Comparison of ENCODE assay signal across 12 mouse cellular contexts in the genomic region with DNA sequence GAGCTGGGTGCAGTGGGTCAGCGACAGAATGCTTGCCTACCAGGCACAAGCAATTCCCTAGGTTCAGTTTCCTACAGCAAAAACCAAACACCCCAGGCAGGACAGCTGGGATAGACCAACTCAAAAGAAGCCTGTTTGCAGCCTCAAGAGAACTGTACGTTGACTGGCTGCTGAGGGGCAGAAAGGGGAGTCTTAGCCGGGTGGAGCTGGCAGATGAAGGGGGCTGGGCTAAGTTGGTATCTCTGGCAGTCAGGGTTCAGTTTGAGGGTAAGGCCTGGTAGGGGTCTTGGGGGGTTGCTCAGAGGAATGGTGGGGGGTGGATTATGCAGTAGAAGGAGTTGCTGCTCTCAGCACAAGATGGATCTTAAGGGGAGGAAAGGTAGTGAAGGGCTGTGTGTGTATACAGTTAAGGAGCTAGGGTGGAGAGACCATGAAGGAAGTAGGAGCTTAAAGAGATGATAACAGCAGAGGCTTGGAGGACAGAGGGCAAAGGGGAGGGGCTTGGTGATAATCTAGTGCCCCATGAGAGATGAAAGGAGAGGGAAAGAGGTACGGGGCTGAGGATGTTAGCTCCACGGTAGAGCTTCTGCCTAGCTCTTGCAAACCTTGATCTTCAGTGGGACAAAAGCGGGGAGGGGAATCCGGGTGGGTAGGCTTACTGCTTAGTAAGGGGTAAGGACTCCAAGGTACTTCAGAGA. TPM values are rescaled to one million over a fixed set of nuclear protein-coding genes. Genes with fewer than 3 reads are reported as not detected.
DNase-seq lines count a peak whose midpoint lies in the region; ATAC-seq and TF ChIP-seq lines count a peak whose summit lies in the region.
"Had no signal": no experiment of that assay in that cellular context is flagged by ENCODE, and none has a peak within 500 bp of the region (broad histone marks: within the 10 kb centered on the region; RNA-seq: fewer than 3 reads in every experiment).

No protein-coding gene starts in this region.

- H3K4me1 ChIP-seq in hindbrain, embryonic 13.5 days (replicated peaks), result peaks cover 47% of the 10 kb centered on the region
- peaks cover 14% of the 10 kb centered on the region for H3K4me1 ChIP-seq in hindbrain, embryonic 14.5 days (replicated peaks; ENCODE audit: control insufficient read depth, insufficient read depth, low read length)
- H3K4me1 ChIP-seq in thymus, adult 2 months (replicated peaks; ENCODE audit: control insufficient read depth, insufficient read depth, low read length), result peaks cover 37% of the 10 kb centered on the region
- H3K4me1 ChIP-seq in intestine, postnatal 0 days (replicated peaks; ENCODE audit: control insufficient read depth, insufficient read depth, low read length), result 0 out of 2 replicates have a peak, but pooled peaks cover 10% of the 10 kb centered on the region
- H3K4me1 ChIP-seq in midbrain, embryonic 14.5 days (ENCODE audit: control insufficient read depth, insufficient read depth, low read length), result peaks cover 17% of the 10 kb centered on the region

- 47% methylated on average over 7 of the region's 7 CpGs for WGBS in hindbrain, embryonic 13.5 days
- WGBS in hindbrain, embryonic 14.5 days, result 45% methylated on average over 7 of the region's 7 CpGs
- WGBS in thymus, adult 2 months, result 86% methylated on average over 7 of the region's 7 CpGs
- 28% methylated on average over 7 of the region's 7 CpGs for WGBS in intestine, postnatal 0 days
- 50% methylated on average over 7 of the region's 7 CpGs for WGBS in midbrain, embryonic 14.5 days

- no peak for TF ChIP-seq POLR2A in thymus, adult 2 months (IDR thresholded peaks at IDR 0.05; ENCODE audit: control insufficient read depth, extremely low read depth, insufficient read depth, low read length, poor library complexity)

- no peaks in the 10 kb centered on the region for H3K9me3 ChIP-seq in hindbrain, embryonic 13.5 days
- no peaks in the 10 kb centered on the region for H3K9me3 ChIP-seq in hindbrain, embryonic 14.5 days (ENCODE audit: control insufficient read depth, low read length)
- no peaks in the 10 kb centered on the region for H3K9me3 ChIP-seq in intestine, postnatal 0 days (ENCODE audit: control insufficient read depth)
- no peaks in the 10 kb centered on the region for H3K9me3 ChIP-seq in midbrain, embryonic 14.5 days (ENCODE audit: control insufficient read depth, low read length)

- H3K4me2 ChIP-seq in hindbrain, embryonic 13.5 days, result no peak overlapping the region
- no peak overlapping the region for H3K4me2 ChIP-seq in hindbrain, embryonic 14.5 days (replicated peaks)
- H3K4me2 ChIP-seq in intestine, postnatal 0 days (replicated peaks; ENCODE audit: low read depth), result peak overlapping the region; percentile 28
- H3K4me2 ChIP-seq in midbrain, embryonic 14.5 days (ENCODE audit: low read length), result no peak overlapping the region
- H3K4me2 ChIP-seq: lung, embryonic 14.5 days had no signal

- no peak for DNase-seq in hindbrain, embryonic 14.5 days (ENCODE audit: low spot score)
- no peak for DNase-seq in thymus, adult 2 months
- no peak for DNase-seq in thymus, postnatal 4 days
- DNase-seq in left cerebral cortex, postnatal 10 days (ENCODE audit: extremely low spot score in 1 of 2, low spot score in 2 of 2), result no peak
- no peak for DNase-seq in T-cell, adult 2 months (ENCODE audit: low spot score)
- DNase-seq in midbrain, embryonic 14.5 days, result no peak
- DNase-seq: adrenal gland, postnatal 14 days; cerebellum, adult 2 months; kidney, adult 11 months; lung, embryonic 14.5 days had no signal

- TF ChIP-seq CTCF in thymus, adult 2 months (IDR thresholded peaks at IDR 0.05; ENCODE audit: borderline replicate concordance, control insufficient read depth, extremely low read depth, insufficient read depth, low read length, poor library complexity), result no peak
- no peak for TF ChIP-seq CTCF in intestine, postnatal 0 days (IDR thresholded peaks at IDR 0.05; ENCODE audit: low read depth)

- H3K9ac ChIP-seq in hindbrain, embryonic 13.5 days, result no peak overlapping the region
- no peak overlapping the region for H3K9ac ChIP-seq in hindbrain, embryonic 14.5 days
- H3K9ac ChIP-seq in intestine, postnatal 0 days (ENCODE audit: low read depth, low read length), result no peak overlapping the region
- no peak overlapping the region for H3K9ac ChIP-seq in midbrain, embryonic 14.5 days (replicated peaks; ENCODE audit: low read length)
- H3K9ac ChIP-seq: lung, embryonic 14.5 days had no signal

- peaks cover 18% of the 10 kb centered on the region for H3K36me3 ChIP-seq in hindbrain, embryonic 13.5 days
- H3K36me3 ChIP-seq in hindbrain, embryonic 14.5 days (replicated peaks; ENCODE audit: control insufficient read depth, insufficient read depth), result peaks cover 23% of the 10 kb centered on the region
- H3K36me3 ChIP-seq in thymus, adult 2 months (ENCODE audit: control insufficient read depth, insufficient read depth, low read length), result no peaks in the 10 kb centered on the region
- H3K36me3 ChIP-seq in intestine, postnatal 0 days (ENCODE audit: control insufficient read depth, insufficient read depth), result peaks cover 11% of the 10 kb centered on the region; the same call in 1 of the 2 replicates
- H3K36me3 ChIP-seq in midbrain, embryonic 14.5 days (ENCODE audit: control insufficient read depth, insufficient read depth, low read length), result peaks cover 16% of the 10 kb centered on the region

- H3K27ac ChIP-seq in hindbrain, embryonic 13.5 days, result peak overlapping the region; percentile 1; the same call in 1 of the 2 replicates
- H3K27ac ChIP-seq in hindbrain, embryonic 14.5 days, result no peak overlapping the region
- peak overlapping the region; percentile 70 for H3K27ac ChIP-seq in thymus, adult 2 months (ENCODE audit: control insufficient read depth, insufficient read depth, low read length)
- H3K27ac ChIP-seq in intestine, postnatal 0 days (ENCODE audit: low read depth, low read length), result peak overlapping the region; percentile 69
- no peak overlapping the region; the same call in 1 of the 2 replicates for H3K27ac ChIP-seq in midbrain, embryonic 14.5 days (replicated peaks; ENCODE audit: low read depth, low read length)

- intact Hi-C loops in left cerebral cortex, postnatal 10 days (cut with DNase I), result no loop called here

- no peak overlapping the region for H3K4me3 ChIP-seq in hindbrain, embryonic 13.5 days
- H3K4me3 ChIP-seq in hindbrain, embryonic 14.5 days (replicated peaks; ENCODE audit: low read length), result no peak overlapping the region
- no peak overlapping the region for H3K4me3 ChIP-seq in thymus, adult 2 months (ENCODE audit: control insufficient read depth, insufficient read depth, low read length)
- H3K4me3 ChIP-seq in intestine, postnatal 0 days (ENCODE audit: low read depth, low read length), result no peak overlapping the region
- no peak overlapping the region for H3K4me3 ChIP-seq in midbrain, embryonic 14.5 days (replicated peaks; ENCODE audit: low read depth, low read length)

- H3K27me3 ChIP-seq in hindbrain, embryonic 13.5 days, result no peaks in the 10 kb centered on the region
- no peaks in the 10 kb centered on the region for H3K27me3 ChIP-seq in hindbrain, embryonic 14.5 days (ENCODE audit: control insufficient read depth, insufficient read depth, low read length)
- no peaks in the 10 kb centered on the region for H3K27me3 ChIP-seq in thymus, adult 2 months (ENCODE audit: control insufficient read depth, insufficient read depth, low read length)
- no peaks in the 10 kb centered on the region for H3K27me3 ChIP-seq in intestine, postnatal 0 days (replicated peaks; ENCODE audit: control insufficient read depth, insufficient read depth, low read length)
- no peaks in the 10 kb centered on the region for H3K27me3 ChIP-seq in midbrain, embryonic 14.5 days (ENCODE audit: control insufficient read depth, insufficient read depth, low read length)

- ATAC-seq in hindbrain, embryonic 13.5 days (ENCODE audit: low FRiP score), result no peak
- no peak for ATAC-seq in hindbrain, embryonic 14.5 days (ENCODE audit: low FRiP score)
- ATAC-seq in intestine, postnatal 0 days, result peak; percentile 75
- ATAC-seq in midbrain, embryonic 14.5 days (ENCODE audit: low FRiP score, low TSS enrichment), result no peak

RNA-seq across cellular contexts. Expression of a gene that starts 50.7 kb away (rescaled TPM):
- polyA plus RNA-seq in hindbrain, embryonic 13.5 days (2015; fragmentation: Nextera tagmentation; extraction: Ambion mirVana), result 33.3 and 35.4 TPM in 2 replicates
- polyA plus RNA-seq in hindbrain, embryonic 14.5 days (2014; fragmentation: Nextera tagmentation; extraction: Ambion mirVana), result 21.0 and 23.9 TPM in 2 replicates
- polyA plus RNA-seq in thymus, adult 2 months (2012; rRNA removed), result 163 and 186 TPM in 2 replicates
- 64.6 and 68.4 TPM in 2 replicates for polyA plus RNA-seq in intestine, postnatal 0 days (2015; fragmentation: Nextera tagmentation; extraction: Ambion mirVana)
- 10 to 100 TPM; 23.9 to 38.5 TPM for total RNA-seq in left cerebral cortex, postnatal 10 days (2021)
- 19.6 and 23.1 TPM in 2 replicates for polyA plus RNA-seq in midbrain, embryonic 14.5 days (2014; fragmentation: Nextera tagmentation; extraction: Ambion mirVana)

Comparison
In these comparisons a context has a peak if more than half of its experiments do, and no peak if none do; other contexts are left out.
1. H3K27ac ChIP-seq: peak in hindbrain, embryonic 13.5 days (single experiment), thymus, adult 2 months (single experiment) and intestine, postnatal 0 days (single experiment); none in hindbrain, embryonic 14.5 days (single experiment) and midbrain, embryonic 14.5 days (single experiment).